In the genomic region with DNA sequence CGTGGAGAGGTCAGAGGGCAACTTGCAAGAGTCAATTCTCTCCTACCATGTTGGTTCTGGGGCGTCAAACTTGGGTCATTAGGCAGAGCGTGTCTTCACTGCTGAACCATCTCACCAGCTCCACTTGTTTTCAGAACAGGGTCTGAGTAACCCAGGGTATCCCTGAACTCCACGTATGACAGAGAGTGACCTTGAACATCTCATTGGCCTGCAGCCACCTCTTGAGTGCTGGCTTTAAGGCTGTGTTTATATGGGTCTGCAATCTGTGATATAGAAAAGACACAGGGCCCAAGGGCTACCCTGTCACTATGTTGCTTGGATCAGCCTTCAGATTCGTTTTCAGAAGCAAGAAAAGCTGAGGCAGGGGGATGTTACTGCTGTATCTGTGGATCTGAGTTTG, we compare ENCODE assay signal across 28 mouse cellular contexts. TPM values are rescaled to one million over a fixed set of nuclear protein-coding genes. Genes with fewer than 3 reads are reported as not detected.
DNase-seq lines count a peak whose midpoint lies in the region; TF ChIP-seq lines count a peak whose summit lies in the region.
"Had no signal": no experiment of that assay in that cellular context is flagged by ENCODE, and none has a peak within 500 bp of the region (broad histone marks: within the 10 kb centered on the region; RNA-seq: fewer than 3 reads in every experiment).

No protein-coding gene starts in this region.

- TF ChIP-seq CTCF in heart, adult 2 months (IDR thresholded peaks at IDR 0.05): no peak
- TF ChIP-seq CTCF in E14TG2a.4 (conservative IDR thresholded peaks at IDR 0.05; ENCODE audit: low read length): no peak

- DNase-seq in adrenal gland, adult 2 months: peak; percentile 51
- no peak for DNase-seq in adrenal gland, postnatal 25 days
- no peak for DNase-seq in heart, adult 2 months
- DNase-seq in heart, postnatal 25 days (ENCODE audit: low spot score): no peak
- no peak for DNase-seq in ES-E14 (ENCODE audit: low read depth, low spot score)
- DNase-seq in urinary bladder, postnatal 10 days (ENCODE audit: low spot score): no peak
- DNase-seq: adrenal gland, adult 8-10 months; adrenal gland, postnatal 14 days; B cell, adult 2 months; cerebellum, adult 11 months; cerebellum, adult 18-20 months; cerebellum, adult 8-10 months; cerebellum, postnatal 10 days; cerebellum, postnatal 25 days; forebrain, postnatal 0 days had no signal

- H3K9me3 ChIP-seq in E14TG2a.4 (ENCODE audit: low read length) (no peaks in the 10 kb centered on the region), ES-E14 (ENCODE audit: control insufficient read depth, insufficient read depth, low read depth, low read length) (no peaks in the 10 kb centered on the region)
- H3K9me3 ChIP-seq: embryonic facial prominence, embryonic 10.5 days; embryonic facial prominence, embryonic 12.5 days; forebrain, embryonic 13.5 days; forebrain, embryonic 15.5 days had no signal

- no peak for TF ChIP-seq EP300 in heart, adult 2 months (IDR thresholded peaks at IDR 0.05; ENCODE audit: insufficient read depth, low read depth, low read length)

- H3K79me2 ChIP-seq in heart, adult 2 months (replicated peaks; ENCODE audit: control insufficient read depth, insufficient read depth, low read length): no peaks in the 10 kb centered on the region

- peak overlapping the region; percentile 24; the same call in 1 of the 2 replicates for H3K27ac ChIP-seq in heart, adult 2 months
- H3K27ac ChIP-seq in ES-E14 (ENCODE audit: insufficient read depth, low read depth, low read length, poor library complexity, severe bottlenecking): peak overlapping the region; percentile 89; the same call in 1 of the 2 replicates
- H3K27ac ChIP-seq: embryonic facial prominence, embryonic 10.5 days; embryonic facial prominence, embryonic 12.5 days; forebrain, embryonic 13.5 days; forebrain, embryonic 15.5 days had no signal

- peaks cover 4% of the 10 kb centered on the region; the same call in 1 of the 2 replicates for H3K36me3 ChIP-seq in heart, adult 2 months (ENCODE audit: control insufficient read depth, insufficient read depth, low read length)
- H3K36me3 ChIP-seq in E14TG2a.4 (ENCODE audit: insufficient read depth, low read length) (peaks cover 38% of the 10 kb centered on the region), ES-E14 (ENCODE audit: control insufficient read depth, insufficient read depth, low read length, poor library complexity, severe bottlenecking) (peaks cover 3% of the 10 kb centered on the region)
- H3K36me3 ChIP-seq: embryonic facial prominence, embryonic 10.5 days; embryonic facial prominence, embryonic 12.5 days; forebrain, embryonic 15.5 days had no signal

- no peak overlapping the region for H3K4me3 ChIP-seq in heart, adult 2 months
- H3K4me3 ChIP-seq in E14TG2a.4 (replicated peaks; ENCODE audit: low read length) (peak overlapping the region; percentile 80), ES-E14 (ENCODE audit: insufficient read depth in 1 of 2, low read depth in 1 of 2, low read length in 2 of 2, poor library complexity in 1 of 2, severe bottlenecking in 1 of 2) (no peak overlapping the region)
- H3K4me3 ChIP-seq: embryonic facial prominence, embryonic 10.5 days; embryonic facial prominence, embryonic 12.5 days; forebrain, embryonic 13.5 days; forebrain, embryonic 15.5 days had no signal

- peaks cover 5% of the 10 kb centered on the region for H3K4me1 ChIP-seq in heart, adult 2 months (ENCODE audit: control insufficient read depth, insufficient read depth, low read length)
- H3K4me1 ChIP-seq in E14TG2a.4 (replicated peaks; ENCODE audit: low read depth, low read length) (peaks cover 93% of the 10 kb centered on the region), ES-E14 (ENCODE audit: control insufficient read depth in 2 of 2, insufficient read depth in 2 of 2, low read length in 2 of 2, poor library complexity in 1 of 2) (peaks cover 18 to 27% of the 10 kb centered on the region in 2 experiments)
- H3K4me1 ChIP-seq: embryonic facial prominence, embryonic 10.5 days; embryonic facial prominence, embryonic 12.5 days; forebrain, embryonic 15.5 days had no signal

- intact Hi-C loops in heart, adult 2 months (cut with DNase I): no loop called here
- intact Hi-C loops in heart, postnatal 25 days (cut with DNase I): loop anchor here (5.0 kb wide), 1 partner anchor 177 kb away; no protein-coding TSS in a partner anchor

- WGBS in heart, adult 2 months: 78% methylated on average over 5 of the region's 5 CpGs

- H3K9ac ChIP-seq in heart, adult 2 months (ENCODE audit: low read depth, low read length): no peak overlapping the region
- H3K9ac ChIP-seq in ES-E14 (ENCODE audit: insufficient read depth, low read depth, low read length, poor library complexity, severe bottlenecking): no peak overlapping the region; the same call in 1 of the 2 replicates
- H3K9ac ChIP-seq: embryonic facial prominence, embryonic 12.5 days; forebrain, embryonic 13.5 days; forebrain, embryonic 15.5 days; forebrain, postnatal 0 days had no signal

- TF ChIP-seq POLR2A in heart, adult 2 months (IDR thresholded peaks at IDR 0.05; ENCODE audit: insufficient read depth, low read depth, low read length): no peak

- H3K27me3 ChIP-seq in heart, adult 2 months (ENCODE audit: control insufficient read depth, insufficient read depth, low read length): no peaks in the 10 kb centered on the region
- no peaks in the 10 kb centered on the region for H3K27me3 ChIP-seq in E14TG2a.4 (ENCODE audit: insufficient read depth, low read length)
- H3K27me3 ChIP-seq: CH12.LX had no signal

- in situ Hi-C loops in ES-E14 (cut with MboI; ENCODE audit: low sequenced_read_pairs in 2 of 2, unreplicated experiment in 2 of 2): no loop called here

TF ChIP-seq in ES-E14, 5 proteins besides CTCF, POLR2A, EP300 and RAD21:
- no peak for TF ChIP-seq MAFK (IDR thresholded peaks at IDR 0.05; ENCODE audit: insufficient read depth, low read depth, low read length)
- TF ChIP-seq CHD2 (IDR thresholded peaks at IDR 0.05; ENCODE audit: low read depth, low read length): no peak
- no peak for TF ChIP-seq ZNF384 (IDR thresholded peaks at IDR 0.05; ENCODE audit: low read depth, low read length)
- no peak for TF ChIP-seq HCFC1 (IDR thresholded peaks at IDR 0.05; ENCODE audit: borderline replicate concordance, insufficient read depth, low read length)

RNA-seq across cellular contexts. Expression of gene Lrrc2, which starts 8.3 kb away (rescaled TPM):
- 10 to 100 TPM in 1 of 2 experiments, 1 to 10 TPM in 1; 8.0 to 18.5 TPM for total RNA-seq in adrenal gland, adult 2 months (2021)
- 0.34 and 0.39 TPM in 2 replicates for polyA plus RNA-seq in adrenal gland, adult 2 months (2012; rRNA removed)
- 8.9 and 10.5 TPM in 2 replicates for total RNA-seq in adrenal gland, postnatal 25 days (2021)
- total RNA-seq in heart, adult 2 months (2021): 100 to 1,000 TPM; 223 to 289 TPM
- 57.3 and 69.4 TPM in 2 replicates for polyA plus RNA-seq in heart, adult 2 months (2012; rRNA removed)
- 100 to 1,000 TPM; 142 to 144 TPM for total RNA-seq in heart, postnatal 25 days (2021)
- 20.2 and 20.8 TPM in 2 replicates for total RNA-seq in ES-E14 (2012; rRNA removed)
- total RNA-seq: MEL had no signal

RNA-seq across cellular contexts. Expression of gene Tdgf1, which starts 13.7 kb away (rescaled TPM):
- total RNA-seq in adrenal gland, adult 2 months (2021): not detected
- not detected in 2 replicates for polyA plus RNA-seq in adrenal gland, adult 2 months (2012; rRNA removed)
- total RNA-seq in adrenal gland, postnatal 25 days (2021): not detected in 2 replicates
- total RNA-seq in heart, adult 2 months (2021): not detected
- polyA plus RNA-seq in heart, adult 2 months (2012; rRNA removed): not detected in 2 replicates
- total RNA-seq in heart, postnatal 25 days (2021): not detected
- total RNA-seq in ES-E14 (2012; rRNA removed): 904 and 1,760 TPM in 2 replicates
- total RNA-seq: adrenal gland, postnatal 14 days; CH12.LX; forebrain, postnatal 0 days; MEL had no signal
- polyA plus RNA-seq: brain, embryonic 14.5 days; embryonic facial prominence, embryonic 10.5 days; embryonic facial prominence, embryonic 12.5 days; forebrain, embryonic 11.5 days; forebrain, embryonic 13.5 days; forebrain, embryonic 15.5 days had no signal

RNA-seq across cellular contexts. Expression of gene Rtp3, which starts 30.7 kb away (rescaled TPM):
- 1 to 10 TPM; 3.9 to 4.7 TPM for total RNA-seq in adrenal gland, adult 2 months (2021)
- polyA plus RNA-seq in adrenal gland, adult 2 months (2012; rRNA removed): 8.7 and 8.8 TPM in 2 replicates
- total RNA-seq in adrenal gland, postnatal 25 days (2021): 3.0 and 4.8 TPM in 2 replicates
- 1 to 10 TPM; 3.5 to 3.8 TPM for total RNA-seq in heart, adult 2 months (2021)
- 7.9 and 12.4 TPM in 2 replicates for polyA plus RNA-seq in heart, adult 2 months (2012; rRNA removed)
- 1 to 10 TPM; 4.0 to 4.3 TPM for total RNA-seq in heart, postnatal 25 days (2021)
- total RNA-seq in ES-E14 (2012; rRNA removed): 0.62 and 1.1 TPM in 2 replicates
- total RNA-seq: CH12.LX; forebrain, postnatal 0 days; MEL had no signal
- polyA plus RNA-seq: CD4-positive, CD25-positive, alpha-beta regulatory T cell, adult 4 months; embryonic facial prominence, embryonic 12.5 days; forebrain, embryonic 11.5 days; forebrain, embryonic 13.5 days; forebrain, embryonic 15.5 days; forebrain, postnatal 0 days had no signal

RNA-seq across cellular contexts. Expression of gene Fam240a, which starts 43.0 kb away (rescaled TPM):
- not detected for total RNA-seq in adrenal gland, adult 2 months (2021)
- not detected in 2 replicates for polyA plus RNA-seq in adrenal gland, adult 2 months (2012; rRNA removed)
- total RNA-seq in adrenal gland, postnatal 25 days (2021): not detected in 2 replicates
- not detected for total RNA-seq in heart, adult 2 months (2021)
- polyA plus RNA-seq in heart, adult 2 months (2012; rRNA removed): not detected in 2 replicates
- total RNA-seq in heart, postnatal 25 days (2021): not detected
- total RNA-seq in ES-E14 (2012; rRNA removed): 1.0 TPM in 1 of 2 replicates, not detected in the other
- total RNA-seq: adrenal gland, adult 8-10 months; adrenal gland, postnatal 14 days; adrenal gland, postnatal 4 days; CH12.LX; forebrain, postnatal 0 days; MEL had no signal
- polyA plus RNA-seq: brain, embryonic 14.5 days; cortical plate, adult 2 months; embryonic facial prominence, embryonic 10.5 days; embryonic facial prominence, embryonic 12.5 days; embryonic facial prominence, embryonic 14.5 days; forebrain, embryonic 11.5 days; forebrain, embryonic 13.5 days; forebrain, embryonic 15.5 days had no signal

RNA-seq across cellular contexts. Expression of gene Ltf, which starts 59.4 kb away (rescaled TPM):
- 1 to 10 TPM in 1 of 2 experiments, under 1 TPM in 1; 0.86 to 2.1 TPM for total RNA-seq in adrenal gland, adult 2 months (2021)
- 0.26 TPM in 1 of 2 replicates, not detected in the other for polyA plus RNA-seq in adrenal gland, adult 2 months (2012; rRNA removed)
- 0.49 and 2.4 TPM in 2 replicates for total RNA-seq in adrenal gland, postnatal 25 days (2021)
- total RNA-seq in heart, adult 2 months (2021): not detected
- 0.32 and 20.1 TPM in 2 replicates for polyA plus RNA-seq in heart, adult 2 months (2012; rRNA removed)
- total RNA-seq in heart, postnatal 25 days (2021): under 1 TPM in 1 of 2 experiments, not detected in 1; 0.78 TPM
- 0.48 TPM in 1 of 2 replicates, not detected in the other for total RNA-seq in ES-E14 (2012; rRNA removed)
- total RNA-seq: MEL had no signal
- polyA plus RNA-seq: cortical plate, adult 2 months; embryonic facial prominence, embryonic 10.5 days; forebrain, embryonic 13.5 days had no signal

Comparison
In these comparisons a context has a peak if more than half of its experiments do, and no peak if none do; other contexts are left out.
1. RNA of gene Tdgf1, which starts 13.7 kb away (total RNA-seq): 904 to 1,760 TPM in ES-E14; not detected in heart, adult 2 months, not detected in adrenal gland, postnatal 25 days, not detected in adrenal gland, adult 2 months and not detected in heart, postnatal 25 days; every median in the first group is over 100 times any median in the second.